Mouse (Mus musculus) lung, adult 18-20 months (tissue): Measurements from ENCODE around the gene Slc7a6.
"Not testable (repeated sequence)": the region's sequence is repeated elsewhere in the genome, so short reads cannot be mapped to it uniquely, and the experiment has no call there.

ENCODE experiments used
- DNase-seq, 2 experiments: peaks; one replicate each; pipeline ENCODE4 v3.0.0; 2022; ENCODE audit warnings: mixed read lengths in 2 of 2

Gene Slc7a6

DNA sequence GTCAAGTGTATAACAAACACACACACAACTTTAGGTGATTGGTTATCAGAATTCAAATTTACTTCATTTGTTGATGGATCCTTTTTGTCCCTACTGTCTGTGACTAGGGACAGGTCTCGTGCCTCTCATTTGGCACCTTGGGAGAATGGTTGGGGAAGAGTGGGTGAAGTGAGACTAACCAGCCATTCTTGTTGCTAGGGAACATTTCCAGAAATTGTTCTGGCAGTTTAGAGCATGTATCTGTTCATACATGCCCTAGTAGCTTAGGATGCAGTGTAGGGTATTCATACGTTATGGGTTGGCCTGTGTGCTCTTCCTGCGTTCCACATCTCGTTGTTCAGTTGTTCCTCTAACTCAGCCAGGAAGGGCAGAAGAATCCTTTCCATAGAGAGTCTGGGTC, 20.5 kb downstream of the Slc7a6 start:
- no peak for DNase-seq

DNA sequence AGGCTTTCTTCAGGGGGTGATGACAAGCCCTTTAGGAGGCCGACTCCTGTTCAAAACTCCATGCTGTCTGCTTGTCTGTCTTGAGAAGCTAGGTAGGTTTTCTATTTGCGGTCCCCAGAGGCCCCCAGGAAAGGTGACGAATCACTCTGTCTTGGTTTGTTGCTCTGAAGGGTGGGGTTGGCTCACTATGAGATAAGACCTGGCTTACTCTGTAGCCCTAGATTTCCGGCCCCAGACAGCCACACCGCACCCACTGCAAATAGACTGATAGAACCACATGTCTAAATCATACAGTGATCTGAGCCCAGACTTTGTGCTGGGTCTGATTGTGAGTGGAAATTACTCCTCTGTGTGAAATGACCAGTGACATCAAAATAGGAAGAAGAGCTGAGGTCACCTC, 23.0 kb downstream of the Slc7a6 start:
- DNase-seq, result no peak

DNA sequence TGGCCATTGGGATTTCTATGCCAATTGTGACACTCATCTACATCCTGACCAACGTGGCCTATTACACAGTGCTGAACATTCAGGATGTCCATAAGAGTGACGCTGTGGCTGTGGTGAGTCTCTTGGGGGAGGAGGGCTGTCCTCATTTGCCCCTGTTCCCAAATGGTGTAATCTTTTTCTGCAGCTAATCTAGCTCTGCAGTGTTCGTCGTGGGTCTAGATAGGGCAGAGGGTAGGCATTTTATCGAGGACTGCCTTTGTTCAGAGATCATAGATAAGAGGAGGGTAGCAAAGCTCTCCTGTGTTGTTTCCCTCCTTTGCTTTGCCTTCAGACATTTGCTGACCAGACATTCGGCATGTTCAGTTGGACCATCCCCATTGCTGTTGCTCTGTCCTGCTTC, 24.5 kb downstream of the Slc7a6 start:
- no peak for DNase-seq

DNA sequence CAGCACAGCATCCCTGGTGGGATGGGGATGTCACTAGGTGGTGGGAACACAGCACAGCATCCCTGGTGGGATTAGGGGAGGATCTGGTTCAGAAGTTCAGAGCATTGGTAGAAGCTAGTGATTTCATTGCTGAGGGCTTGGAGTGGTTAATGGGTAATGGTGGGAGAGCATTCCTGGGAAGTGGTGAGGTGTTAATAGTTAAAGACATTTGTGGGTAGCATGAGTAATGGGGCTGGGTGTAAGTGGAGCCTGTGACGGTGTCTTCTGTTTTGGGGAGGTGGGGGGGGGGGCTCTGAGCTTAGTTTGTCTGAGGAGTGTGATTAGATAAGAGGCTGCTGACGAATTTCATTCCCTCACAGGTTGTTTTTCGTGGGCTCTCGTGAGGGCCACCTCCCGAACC, 25.4 kb downstream of the Slc7a6 start:
- no peak for DNase-seq

DNA sequence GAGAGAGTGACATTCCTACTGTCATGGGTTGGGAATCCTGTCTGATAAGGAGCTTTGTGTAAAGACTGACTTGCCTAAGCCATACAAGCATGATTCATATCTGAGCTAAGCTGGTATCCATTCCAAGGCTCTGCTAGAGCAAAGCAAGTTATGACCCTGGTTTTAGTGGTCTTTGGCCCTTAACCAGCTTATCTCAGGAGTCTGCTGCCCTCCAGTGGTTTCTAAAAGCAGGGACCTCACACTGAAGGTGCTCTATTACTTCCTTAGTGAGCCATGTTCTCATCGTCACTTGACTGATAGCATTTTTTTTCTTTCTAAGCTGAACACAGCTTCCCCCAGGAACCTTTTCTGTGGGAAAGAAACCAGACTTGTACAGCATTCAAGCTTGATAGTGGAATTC, 30.1 kb downstream of the Slc7a6 start:
- DNase-seq, result peak; percentile 17 to 32

DNA sequence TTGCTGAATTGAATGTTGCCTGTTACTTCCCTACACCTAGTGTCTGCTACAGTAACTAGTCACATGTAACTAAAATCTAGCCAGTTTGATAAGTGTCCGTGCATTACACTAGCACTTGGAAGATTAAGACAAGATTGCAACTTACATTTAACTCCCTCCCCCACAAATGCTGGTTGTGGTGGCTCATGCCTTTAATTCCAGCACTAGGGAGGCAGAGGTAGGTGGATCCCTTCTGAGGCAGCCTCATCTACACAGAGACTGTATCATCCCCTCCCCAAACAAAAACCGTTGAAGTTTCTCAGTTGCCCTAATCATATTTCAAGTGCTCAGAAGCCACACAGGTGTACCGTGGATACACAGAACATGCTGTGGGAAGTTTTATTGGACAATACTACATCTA, 30.9 kb downstream of the Slc7a6 start:
- DNase-seq, result not testable (repeated sequence)

DNA sequence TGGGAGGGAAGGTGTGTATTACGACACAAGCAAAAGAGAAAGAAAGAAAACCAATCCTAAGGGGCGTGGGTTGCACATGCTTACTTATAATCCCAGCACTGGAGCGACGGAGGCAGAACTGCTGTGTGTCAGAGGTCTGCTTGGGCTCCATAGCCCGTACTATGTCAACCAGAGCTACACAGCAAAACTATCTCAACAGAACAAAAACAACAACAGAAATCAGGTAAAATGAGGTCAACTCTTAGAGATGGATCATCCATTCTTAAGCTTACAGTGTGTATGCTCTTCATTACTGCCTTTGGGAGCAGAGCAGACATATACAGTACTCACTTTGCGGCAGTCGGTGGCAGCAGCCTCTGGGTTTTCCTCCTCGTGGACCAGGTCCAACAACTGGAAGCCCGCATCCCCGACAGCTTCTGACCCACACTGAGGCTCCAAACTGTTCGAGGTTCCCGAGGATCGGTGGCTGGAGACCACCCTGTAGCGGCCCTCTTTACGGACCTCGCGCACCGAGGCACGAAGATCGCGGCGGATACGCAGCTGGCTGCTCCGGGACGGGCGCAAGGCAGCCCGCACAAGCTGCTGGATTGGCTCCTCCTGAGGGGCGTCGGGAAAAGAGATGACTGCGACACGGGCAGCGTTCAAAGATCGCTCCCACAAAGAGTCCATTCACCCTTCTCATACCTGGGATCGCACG, 41.5 kb downstream of the Slc7a6 start:
- peak in 1 of 2 experiments; percentile 7 for DNase-seq

DNA sequence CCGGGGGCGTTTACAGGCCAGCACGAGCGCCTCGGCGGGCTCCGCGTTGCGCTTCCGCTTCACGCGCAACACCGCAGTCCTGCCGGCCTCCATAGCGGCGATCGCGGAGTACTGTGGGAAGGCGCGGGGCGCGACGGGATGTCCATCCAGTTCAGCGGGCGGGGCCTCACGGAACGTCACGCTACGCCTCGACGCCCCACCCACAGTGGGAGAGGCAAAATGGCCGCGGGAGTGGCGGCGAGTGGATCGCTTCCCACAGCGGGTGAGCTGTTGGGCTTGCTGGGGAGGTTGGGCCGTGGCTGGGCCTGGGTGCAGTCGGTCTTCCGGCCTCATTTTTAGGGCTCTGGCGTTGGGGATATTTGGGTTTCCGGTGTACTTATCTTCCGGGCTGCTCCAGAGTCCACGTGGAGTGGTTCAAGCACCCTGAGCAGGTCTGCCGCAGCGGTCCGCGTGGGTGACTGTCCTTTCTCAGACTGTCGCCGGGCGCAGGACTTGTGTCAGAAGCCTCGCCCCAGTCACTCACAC, 42.2 kb downstream of the Slc7a6 start, which contains the start of the genes Slc7a6os and Prmt7:
TSS of gene Slc7a6os (minus strand) at position 115 of the 525 bp plus-strand sequence.
TSS of gene Prmt7 (plus strand) at position 116 of the 525 bp plus-strand sequence.
- DNase-seq, result peak; percentile 95 to 97

DNA sequence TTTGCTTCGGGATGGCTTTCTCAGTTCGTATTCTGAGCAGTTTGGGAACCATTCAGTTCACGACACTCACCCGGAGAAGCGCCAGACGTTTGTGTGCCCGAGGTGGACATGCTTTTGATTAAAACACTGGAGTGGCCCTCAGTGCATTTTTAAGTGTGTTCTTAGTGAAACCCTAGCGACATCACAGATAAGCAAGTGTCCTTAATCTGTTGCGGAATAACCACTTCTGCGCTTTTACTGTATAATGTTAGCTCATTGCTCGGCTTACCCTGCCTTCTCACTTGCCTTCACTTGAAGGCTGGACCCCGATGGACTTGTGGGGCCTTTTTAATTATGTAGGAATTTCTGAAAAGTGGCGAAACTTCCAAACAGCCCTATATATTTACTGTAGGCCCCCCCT, 42.8 kb downstream of the Slc7a6 start:
- no peak for DNase-seq

DNA sequence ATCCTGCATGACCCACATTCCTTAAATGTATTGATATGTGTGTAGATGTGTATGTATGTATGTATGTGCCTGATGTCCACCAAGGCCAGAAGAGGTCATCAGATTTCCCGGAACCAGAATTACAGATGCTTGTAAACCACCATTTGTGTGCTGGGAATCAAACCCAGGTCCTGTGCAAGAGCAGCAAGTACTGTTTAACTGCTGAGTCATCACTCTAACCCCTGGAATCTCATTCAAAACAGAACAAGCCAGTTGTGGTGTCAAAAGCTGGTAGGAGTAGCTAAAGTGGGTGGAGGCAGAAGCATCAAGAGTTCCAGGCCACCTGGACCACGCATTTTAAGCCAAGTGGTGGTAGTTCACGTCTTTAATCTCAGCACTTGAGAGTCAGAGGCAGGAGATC, 45.3 kb downstream of the Slc7a6 start:
- DNase-seq, result no peak

DNA sequence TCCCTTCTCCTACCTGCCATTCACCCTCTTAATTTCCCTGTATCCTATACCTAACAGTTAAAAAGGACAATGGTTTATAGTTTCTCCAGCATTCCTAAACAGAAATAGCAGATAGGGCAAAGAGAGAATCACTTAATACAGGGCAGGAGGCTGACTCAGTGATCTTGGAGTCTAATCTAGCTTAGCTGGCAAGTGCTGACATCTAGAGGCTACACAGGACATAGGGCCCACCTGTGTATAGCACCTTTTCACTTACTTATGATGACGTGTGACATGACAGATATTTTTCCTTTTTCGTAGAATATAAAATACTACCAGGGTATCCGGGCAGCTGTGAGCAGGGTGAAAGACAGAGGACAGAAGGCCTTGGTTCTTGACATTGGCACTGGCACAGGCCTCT, 51.0 kb downstream of the Slc7a6 start:
- no peak for DNase-seq

DNA sequence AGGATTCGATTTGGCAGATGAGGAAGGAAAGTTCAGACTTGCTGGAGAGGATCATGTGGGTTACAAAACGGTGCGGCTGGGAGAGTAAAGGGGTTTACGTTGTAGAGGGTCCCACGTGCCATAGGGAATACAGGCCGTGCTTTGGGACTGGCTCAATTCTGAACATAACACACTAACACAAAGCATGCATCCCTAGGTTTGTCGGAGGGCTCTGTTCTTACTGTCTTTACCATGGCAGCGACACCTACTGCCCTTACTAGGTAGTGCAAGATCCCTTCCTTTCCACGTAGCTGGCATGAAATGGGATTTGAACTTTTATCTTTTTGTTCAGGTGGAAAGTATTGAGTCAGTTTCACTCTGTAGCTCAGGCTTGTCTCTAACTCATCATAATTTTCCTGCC, 57.9 kb downstream of the Slc7a6 start:
- peak; percentile 32 to 36 for DNase-seq

DNA sequence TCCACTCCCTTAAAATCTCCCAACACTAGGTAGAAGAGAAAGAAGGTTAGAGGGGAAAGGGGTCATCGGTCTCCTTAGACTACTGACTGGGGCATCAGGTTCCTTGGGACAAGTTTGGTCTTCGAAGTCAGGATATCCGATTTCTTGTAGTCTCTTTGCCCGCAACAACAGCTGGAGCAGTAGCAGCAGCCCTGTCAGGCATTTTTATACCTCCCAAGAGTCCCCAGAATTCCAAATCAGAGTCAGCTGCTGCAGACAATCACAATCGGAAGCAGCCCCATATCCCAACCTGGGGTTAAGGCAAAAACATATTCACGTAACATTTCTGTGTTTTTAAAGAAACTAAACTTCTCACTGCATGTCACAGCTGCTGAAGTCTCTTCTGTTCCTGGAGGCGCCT, 62.9 kb downstream of the Slc7a6 start:
- DNase-seq, result no peak

DNA sequence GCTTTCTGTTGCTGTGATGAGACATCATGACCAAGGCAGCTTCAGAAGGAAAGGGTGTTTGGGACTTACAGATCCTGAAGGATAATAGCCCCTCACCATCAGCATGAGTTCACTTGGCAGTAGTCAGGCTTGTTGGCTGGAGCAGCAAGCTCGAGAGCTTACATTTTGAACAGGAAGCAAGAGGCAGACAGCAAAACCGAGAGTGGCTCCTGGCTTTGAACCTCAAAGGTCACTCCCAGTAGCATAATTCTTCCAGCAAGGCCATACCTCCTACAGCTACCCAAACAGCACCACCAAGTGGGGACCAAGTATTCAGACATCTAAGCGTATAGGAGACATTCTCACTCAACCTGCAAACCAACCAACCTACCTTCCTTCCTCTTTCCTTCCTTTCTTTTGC, 64.1 kb downstream of the Slc7a6 start:
- DNase-seq, result no peak

DNA sequence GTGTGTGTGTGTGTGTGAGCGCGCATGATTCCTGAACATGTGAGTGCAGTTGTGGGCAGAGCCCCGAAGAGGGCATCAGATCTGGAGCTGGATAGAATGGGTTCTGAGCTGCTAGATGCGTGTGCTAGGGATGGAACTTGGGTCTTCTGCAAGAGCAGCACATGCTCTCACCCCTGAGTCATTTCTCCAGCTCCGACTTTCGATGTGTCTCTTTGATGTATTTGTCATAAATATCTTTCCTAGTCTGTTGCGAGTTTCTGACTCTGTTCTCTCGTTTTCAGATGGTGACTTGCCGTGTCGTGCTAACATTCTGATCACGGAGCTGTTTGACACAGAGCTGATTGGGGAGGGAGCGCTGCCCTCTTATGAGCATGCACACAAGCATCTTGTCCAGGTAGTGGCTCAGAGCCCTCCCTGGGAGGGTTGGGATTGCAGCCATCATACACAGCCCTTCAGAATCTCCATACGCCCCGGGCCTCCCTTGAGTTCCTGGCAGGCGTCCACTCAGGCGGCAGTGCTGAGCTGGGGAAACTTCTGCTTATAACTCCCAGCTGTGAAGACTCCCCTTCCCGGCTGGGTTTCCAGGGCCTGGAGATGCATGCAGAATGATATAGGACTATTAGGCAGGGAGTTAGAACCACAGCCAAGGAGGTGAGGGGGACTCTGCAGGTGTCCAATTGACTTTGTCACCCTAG, 66.1 kb downstream of the Slc7a6 start:
- DNase-seq, result no peak

DNA sequence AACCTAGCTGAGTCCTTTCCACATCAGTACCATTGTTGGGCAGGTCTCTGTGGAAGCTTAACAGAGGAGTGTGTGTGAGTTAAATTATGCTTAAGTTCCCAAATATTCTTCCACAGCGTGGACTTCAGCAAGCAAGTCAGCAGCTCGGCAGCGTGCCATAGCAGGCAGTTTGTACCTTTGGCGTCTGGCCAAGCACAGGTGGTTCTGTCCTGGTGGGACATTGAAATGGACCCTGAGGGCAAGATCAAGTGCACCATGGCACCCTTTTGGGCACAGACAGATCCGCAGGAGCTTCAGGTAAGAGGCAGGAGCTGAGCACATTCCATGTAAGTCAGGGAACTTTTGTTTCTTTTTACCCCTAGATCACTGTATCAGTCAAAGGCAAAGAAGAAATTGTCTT, 68.4 kb downstream of the Slc7a6 start:
- no peak for DNase-seq
